Mouse (Mus musculus): ENCODE results near the gene Rimklb.
A peak's percentile ranks its signal among the peaks of the same experiment; 100 is the strongest.
"Not testable (repeated sequence)": the region's sequence is repeated elsewhere in the genome, so short reads cannot be mapped to it uniquely, and the experiment has no call there.

Rimklb gene

DNA sequence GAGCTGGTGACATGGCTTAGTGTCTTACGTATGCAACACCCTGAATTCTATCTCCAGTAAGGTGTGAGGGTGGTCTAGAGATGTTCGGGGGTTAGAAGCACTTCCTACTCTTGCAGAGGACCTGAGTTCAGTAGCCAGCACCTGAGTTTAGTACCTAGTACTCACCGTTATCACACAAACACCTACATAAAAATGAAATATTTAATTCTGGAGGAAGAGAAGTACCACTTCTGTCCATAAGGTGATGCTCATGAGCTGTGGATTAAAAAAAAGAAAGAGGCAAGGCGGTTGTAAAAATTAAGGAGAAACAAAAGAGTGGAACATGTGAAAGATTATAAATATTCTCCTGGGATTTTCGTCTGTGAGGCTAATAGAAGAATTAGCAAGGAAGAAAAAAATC, 2.1 kb downstream of the Rimklb start:
- DNase-seq (ENCODE audit: low spot score in 2 of 2): no peak

DNA sequence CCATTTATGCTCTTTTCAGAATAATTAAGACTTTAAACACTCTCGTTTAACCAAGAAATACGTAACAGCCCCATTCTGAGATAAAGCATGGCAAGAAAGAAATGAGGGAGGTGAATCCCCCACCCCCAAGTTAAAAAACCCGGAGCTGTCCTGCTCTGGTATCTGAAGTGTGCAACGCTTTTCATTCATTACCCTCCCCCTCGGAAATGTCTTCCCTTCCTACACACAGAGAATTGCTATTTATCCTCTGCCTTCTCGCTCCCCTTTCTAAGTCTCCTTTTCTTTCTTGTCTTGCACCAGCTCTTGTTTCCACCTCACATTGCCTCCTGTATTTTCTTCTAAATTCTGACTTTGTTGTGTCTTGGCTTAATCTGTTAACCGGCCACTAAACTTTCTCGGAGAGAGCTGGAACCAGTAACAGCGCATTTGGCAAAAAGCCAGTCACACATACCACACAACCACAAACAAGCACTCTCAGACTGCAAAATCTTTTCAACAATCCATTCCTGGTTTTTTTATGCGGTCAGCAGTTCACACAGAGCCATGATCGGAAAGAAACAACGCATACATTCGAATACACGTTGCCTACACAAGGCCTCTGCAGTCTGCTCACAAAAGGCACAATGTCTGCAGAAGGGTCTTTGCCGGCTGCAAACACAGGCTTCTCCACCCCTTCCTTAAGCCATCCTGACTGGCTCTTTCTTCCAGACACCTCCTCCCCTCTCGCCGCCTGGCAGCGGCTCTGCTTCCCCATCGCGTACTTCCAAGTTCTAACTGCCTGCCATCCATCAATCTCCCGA, 3.3 kb downstream of the Rimklb start:
- DNase-seq (ENCODE audit: low spot score in 2 of 2): no peak

DNA sequence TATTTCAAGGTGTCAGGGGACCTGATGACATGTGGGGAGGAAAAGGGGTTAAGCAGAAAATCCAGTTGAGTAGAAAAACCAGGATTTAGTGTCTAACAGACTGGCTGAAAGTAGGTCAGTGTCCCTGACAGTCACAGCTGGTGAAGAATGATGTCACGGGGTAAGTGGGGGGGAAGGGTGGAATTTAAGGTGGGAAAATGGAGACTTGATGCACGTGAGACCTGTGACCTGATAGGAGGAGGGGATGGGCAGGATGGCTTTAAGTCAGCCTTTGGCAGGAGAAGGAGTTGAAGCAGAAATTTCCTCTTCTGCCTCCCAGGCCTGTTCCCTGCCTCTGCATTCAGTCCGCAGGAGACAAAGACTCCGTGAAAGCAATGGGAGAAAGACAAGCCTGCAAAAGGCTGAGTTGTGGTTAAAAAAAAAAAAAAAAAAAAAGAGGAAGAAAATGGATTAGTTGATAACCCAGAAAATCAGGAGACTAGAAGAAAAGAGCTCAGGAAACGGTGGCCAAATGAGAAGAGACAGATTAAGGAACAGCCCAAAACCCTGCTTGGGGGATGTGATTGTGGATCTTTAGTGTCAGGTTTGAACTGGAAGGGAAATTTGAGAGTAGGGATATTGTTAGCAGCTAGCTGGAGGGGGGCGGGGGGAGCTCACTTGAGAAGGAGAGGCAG, 4.6 kb downstream of the Rimklb start:
- DNase-seq (ENCODE audit: low spot score in 2 of 2): no peak

DNA sequence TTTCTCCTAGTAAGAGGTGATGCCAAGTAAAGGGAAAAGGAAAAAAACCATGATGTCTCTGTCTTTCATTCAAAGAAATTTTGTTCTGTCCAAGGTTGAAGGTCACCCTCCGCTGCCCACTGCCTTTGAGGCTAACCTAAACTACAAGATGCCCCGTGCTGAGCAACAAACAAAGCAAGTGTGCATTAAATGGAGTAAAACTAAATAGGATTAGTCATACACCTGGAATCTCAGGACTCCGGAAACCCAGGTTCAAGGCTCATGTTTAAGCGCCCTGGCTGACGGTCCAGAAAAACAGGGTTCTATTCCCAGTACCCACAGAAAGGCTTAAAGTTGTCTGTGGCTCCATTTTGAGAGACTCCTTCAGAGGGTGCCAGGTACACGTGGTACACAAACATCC, 6.1 kb downstream of the Rimklb start:
- no peak for DNase-seq (ENCODE audit: low spot score in 2 of 2)

DNA sequence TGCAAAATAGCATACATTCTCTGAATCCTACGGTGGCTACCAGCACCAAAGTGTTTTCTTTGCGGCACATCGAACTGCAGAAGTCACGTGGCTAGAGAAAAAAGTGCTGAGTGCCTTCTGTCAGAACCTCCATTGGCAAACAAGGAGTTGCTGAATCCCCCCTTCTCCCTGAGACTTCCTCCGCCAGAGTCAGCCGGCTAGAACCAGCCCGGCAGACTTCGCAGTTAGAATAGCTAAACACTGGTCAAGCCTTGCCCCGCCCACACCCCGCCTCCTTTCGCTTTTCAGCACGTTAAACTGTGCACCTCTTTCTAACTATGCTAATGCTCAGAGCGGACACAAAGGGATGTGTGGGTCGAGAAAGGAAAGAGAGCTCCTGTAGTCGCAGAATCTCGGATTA, 7.0 kb downstream of the Rimklb start:
- DNase-seq (ENCODE audit: low spot score in 2 of 2): peak; percentile 34 to 52

DNA sequence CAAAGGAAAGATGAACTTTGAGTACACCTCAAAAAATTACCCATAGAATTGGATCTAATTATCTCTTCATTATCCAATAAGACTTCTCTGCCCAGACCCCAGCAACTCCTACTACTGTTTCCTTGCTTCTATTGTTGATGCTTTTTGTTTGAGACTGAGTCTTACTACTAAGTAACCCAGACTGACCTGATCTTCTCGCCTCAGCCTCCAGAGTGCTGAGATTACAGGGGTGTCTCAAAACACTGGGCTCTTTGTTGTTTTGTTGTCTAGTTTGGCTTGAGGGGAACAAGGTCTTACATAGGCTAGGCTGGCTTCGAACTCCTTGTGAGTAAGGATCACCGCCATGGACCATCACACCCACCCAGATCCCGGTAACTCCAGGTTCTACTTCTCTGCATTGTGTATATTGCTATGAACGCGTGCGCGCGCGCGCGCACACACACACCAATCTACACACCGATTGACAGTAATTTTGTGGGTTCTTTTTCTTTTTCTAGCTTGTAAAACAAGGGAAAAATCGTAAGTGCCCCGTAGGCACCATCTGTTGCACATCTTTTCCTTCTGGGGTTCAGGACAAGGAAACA, 7.5 kb downstream of the Rimklb start:
- DNase-seq (ENCODE audit: low spot score in 2 of 2): no peak

DNA sequence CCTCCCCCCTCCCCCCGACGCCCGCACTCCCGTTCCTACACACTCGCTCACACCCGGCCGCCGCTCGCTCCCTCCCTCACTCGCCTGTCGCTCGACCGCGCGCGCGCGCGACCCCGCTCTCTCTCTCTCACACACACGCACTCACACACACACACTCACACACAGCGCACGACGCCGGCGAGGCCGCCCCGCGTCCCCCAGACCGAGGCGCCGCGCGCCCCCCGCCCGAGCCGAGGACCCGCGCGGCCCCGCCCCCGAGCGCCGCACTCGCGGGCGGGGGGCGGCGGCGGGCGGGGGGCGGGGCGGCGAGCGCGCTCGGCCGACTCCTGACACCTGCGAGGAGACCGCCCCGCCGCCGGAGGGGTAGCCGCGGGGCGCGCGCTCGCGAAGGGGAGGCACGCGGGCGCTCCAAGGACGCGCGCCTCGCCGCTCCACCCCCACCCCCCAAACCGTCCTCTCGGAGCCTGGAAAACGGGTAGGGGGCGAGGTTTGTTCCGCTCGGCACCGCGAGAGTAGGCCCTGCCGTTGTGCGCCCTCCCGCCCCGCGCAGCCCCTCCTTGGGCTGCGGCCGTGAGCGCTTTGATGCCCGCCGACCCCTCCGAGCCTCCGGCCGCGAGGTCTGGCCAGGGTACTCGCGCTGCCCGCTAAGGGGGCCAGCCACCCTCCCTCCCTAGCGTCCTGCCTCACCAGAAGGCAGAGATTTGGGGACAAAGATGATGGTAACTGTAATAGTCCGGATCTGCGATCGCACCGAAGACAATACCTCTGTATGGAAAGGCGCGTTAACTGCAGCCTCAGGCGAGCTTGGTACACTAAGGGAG, 12.1 kb downstream of the Rimklb start:
- DNase-seq (ENCODE audit: low spot score in 2 of 2): no peak

DNA sequence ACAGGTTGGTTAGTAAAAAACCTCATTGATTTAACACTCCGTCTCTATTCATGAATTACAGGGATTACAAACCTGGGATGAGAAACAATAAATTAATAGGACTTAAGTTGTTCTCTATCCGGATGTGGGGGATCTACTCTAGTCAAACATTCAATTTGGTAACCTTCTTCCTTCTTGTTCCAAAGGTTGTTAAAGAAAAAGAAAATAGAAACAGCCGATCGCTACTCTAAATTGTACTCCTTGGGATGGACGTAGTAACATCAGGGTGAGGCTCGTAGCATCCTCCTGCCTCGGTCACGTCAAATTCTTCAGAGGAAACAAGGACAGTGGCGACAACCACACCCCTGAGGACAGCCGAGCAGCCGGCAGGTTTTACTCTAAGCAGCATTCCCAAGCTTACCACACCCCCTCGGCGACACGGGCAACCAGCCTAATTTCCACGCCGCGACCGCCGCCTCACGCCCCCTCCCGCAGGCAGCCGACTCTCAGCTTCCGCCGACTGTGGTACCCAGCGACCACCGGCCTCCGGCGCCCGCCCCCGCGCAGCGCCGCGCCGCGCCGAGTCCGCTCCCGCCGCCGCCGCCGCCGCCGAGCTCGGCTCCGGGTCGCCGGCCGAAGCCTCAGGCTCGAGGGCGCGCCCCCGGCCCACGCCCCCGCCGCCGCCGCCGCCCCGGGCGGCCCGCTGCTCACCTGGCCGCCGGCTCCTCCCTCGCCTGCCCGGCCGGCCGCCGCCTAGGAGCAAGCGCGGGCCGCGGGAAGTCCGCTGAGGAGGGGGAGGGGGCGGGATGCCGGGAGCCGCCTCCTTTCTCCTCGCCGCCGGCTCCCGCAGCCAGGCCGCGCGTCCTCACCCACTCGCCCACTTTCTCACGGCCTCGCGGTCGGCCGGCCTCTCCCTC, 12.9 kb downstream of the Rimklb start:
- DNase-seq (ENCODE audit: low spot score in 2 of 2): no peak

DNA sequence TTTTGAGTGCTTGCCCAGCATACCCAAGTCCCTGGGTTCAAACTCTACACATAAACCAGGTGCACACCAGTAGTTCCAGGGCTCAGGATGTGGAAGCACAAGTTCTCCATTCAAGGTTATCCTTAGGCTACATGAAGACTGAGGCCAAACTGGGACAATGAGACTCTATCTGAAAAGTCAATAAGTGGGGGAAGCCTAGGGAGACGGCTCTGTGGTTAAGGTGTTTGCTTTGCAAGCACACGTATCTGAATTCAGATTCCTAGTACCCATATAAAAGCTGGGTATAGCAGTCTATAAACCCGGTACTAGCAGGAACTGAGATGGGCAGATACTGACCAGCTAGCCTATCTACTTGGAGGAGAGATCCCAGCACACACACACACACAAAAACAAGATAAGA, 20.5 kb downstream of the Rimklb start:
- no peak for DNase-seq (ENCODE audit: low spot score in 2 of 2)

DNA sequence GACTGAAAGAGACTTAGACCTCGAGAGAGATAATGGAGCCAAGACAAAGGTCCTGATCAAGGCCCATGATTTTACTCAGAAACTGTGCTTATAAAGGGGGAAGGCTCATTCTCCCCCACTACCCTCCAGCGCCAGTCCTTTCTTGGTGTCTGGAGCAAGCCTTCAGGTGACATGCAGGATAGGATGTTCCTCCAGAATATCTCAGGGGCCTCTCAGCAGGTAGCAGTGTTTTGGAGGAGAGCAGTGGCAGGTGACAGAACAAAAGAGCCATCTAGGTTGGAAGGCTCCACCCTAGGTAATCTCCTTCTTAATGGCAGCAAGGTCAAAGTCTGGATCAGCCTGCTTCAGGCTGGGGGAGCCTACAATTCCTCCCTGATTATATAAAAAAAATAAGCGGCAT, 27.1 kb downstream of the Rimklb start:
- DNase-seq (ENCODE audit: low spot score in 2 of 2): not testable (repeated sequence)

DNA sequence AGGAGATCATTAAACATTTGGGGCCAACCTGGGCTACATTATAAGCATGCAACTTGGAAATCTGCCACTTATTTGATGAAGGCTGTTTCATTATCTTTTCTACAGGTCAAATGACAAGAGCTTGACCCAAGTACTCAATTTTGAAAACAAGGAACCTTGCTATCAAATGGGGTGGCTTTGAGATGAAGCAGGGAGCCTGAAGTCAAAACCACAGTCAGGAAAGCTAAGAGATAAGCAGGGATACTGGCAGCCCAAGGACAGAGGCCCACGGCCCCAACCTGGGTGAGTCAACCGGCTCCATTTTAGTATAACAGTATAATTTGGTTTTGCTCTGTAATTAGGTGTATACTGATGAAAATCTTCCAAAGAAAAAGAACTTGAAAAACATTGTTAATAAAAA, 28.3 kb downstream of the Rimklb start:
- DNase-seq (ENCODE audit: low spot score in 2 of 2): no peak

DNA sequence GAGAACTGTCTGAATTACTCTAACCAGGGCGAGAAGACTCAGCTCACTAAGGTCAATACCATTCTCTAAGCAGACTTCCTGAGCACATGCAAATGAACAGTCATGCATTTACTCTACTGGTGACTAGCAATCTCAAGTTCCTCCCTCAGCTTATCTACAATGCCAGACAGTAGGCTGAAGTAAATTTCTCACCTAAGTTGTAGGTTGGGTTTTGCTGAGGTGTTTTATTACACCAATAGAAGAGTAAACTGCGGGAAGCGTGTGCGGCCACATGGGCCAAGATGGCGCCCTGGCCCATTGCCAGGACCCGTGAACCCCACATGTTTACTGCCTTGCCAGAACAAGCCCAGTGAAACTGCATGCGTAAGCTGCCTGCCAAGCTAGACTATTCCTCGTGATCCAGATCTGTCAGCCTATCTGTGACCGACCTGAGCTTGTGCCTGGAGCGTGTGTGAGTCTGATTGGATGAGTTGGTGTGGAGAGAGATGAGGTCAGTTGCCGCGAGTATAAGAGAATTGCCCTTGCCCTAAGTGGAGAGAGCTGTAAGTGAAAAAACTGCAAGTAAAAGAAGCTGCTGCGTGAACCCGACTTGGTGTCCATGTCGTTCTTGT, 29.4 kb downstream of the Rimklb start:
- DNase-seq (ENCODE audit: low spot score in 2 of 2): no peak

DNA sequence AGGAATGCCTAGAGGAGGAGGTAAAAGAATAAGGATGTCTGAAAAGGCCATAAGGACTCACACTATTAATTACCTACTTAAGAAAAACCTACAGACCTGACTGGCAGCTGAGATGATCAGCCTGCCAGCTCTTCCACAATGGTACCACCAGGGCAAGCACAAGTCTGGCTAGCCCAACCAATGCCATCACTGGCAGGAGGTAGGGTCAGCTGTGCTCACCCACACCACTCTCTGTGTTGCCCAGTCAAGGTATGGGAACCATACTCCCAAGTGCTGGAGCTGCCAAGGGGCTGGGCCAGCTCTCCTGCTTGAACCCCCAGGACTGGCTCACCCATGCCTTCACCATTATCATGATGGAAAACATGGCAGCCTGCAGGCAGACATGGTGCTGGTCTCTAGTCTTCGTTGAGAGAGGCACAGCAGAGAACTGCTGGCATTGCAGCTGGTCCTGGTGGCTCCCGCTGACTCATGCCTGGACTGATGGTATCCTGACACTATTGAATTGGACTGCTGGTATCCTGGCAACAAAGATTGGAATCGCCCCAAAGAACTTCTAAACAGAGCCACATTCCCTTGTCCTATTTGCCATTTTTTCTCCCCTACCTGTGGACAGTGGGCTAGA, 32.4 kb downstream of the Rimklb start:
- no peak for DNase-seq (ENCODE audit: low spot score in 2 of 2)

DNA sequence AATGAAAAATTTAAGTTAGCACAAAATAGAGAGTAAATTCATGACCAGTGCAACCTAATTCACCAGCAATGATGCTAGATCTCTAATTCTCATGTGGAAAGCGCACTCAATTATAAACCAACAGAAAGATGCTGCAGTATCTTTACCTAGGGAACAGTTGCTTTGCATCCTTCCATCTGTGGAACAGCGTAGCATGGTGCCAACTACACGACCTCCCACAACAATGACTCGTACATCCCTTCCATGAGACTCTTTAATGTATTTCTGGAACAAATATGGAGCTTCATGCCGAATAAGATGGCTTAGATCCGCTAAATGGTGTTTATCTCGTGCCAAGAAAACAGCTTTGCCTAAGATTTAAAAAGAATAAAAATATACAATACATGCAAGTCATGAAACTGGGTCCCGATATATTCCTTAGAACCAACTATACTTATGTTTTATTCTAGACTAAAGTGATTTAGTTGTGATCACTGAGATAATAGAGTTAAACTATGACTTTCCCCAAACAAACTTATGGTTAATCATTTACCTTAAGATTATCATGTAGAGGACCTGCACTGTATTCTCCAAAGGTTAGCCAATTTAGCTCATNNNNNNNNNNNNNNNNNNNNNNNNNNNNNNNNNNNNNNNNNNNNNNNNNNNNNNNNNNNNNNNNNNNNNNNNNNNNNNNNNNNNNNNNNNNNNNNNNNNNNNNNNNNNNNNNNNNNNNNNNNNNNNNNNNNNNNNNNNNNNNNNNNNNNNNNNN, 39.4 kb downstream of the Rimklb start:
- DNase-seq (ENCODE audit: low spot score in 2 of 2): no peak

DNA sequence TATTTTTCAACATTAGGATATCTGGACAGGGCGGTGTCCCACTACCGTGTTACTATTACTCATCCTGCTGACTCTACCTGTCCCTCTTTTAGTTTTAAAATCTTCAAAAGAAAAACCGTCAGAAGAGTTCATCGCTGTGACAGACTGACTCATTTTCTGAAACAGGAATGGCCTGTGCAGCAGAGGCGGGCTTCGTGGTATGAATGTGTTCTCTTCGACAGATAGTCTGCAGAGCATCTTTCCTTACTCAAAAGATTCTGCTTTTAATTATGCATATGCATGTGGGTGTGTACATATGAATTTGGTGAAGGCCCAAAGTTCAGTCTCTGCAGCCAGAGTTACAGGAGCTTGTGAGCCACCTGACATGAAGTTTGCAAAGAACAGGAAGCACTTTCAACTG, 50.7 kb downstream of the Rimklb start:
- DNase-seq (ENCODE audit: low spot score in 2 of 2): no peak

DNA sequence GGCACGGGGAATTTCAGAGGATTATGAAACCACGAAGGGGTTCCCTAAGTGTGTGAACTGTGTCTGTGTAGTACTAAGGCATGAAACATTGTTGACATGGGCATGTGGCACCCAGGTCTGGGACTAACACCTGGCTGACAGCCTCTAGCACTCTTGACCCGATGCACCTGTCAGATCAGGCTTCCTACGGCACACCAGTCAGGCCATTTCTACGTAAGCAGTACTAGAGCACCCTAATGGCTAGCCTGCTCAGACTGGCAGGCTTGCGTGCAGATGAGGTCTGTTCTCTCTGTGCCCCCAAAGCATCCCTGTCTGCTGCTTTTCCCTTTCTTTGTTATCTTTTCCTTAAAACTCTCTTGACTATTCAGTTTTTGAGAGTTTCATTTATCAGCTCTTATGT, 53.3 kb downstream of the Rimklb start:
- no peak for DNase-seq (ENCODE audit: low spot score in 2 of 2)

DNA sequence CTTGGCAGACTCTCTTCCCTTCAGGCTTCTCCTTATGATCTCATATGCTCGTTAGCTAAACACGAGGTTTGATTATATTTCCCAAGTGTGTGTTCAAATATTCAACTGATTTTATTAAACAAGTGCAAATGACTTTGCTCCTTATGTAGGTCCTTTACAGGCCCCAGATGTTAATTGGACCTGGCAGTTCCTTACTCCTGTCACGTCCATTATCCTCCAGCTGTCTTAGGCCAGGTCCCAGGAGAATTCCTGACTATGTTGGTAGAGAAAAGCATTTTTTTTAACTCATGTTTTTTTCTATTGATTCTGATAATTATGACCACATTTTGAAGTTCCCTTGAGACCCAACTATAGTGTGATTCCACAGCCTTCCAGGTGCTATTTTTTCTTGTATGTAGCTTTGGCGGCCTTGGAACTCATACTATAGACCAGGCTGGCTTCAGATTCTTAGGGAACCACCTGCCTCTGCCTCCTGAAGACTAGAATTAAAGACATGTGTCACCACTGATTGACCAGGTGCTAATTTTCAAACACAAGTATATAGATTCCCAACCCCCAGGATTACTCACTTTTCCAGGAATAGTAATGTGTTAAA, 57.8 kb downstream of the Rimklb start:
- DNase-seq (ENCODE audit: low spot score in 2 of 2): no peak

DNA sequence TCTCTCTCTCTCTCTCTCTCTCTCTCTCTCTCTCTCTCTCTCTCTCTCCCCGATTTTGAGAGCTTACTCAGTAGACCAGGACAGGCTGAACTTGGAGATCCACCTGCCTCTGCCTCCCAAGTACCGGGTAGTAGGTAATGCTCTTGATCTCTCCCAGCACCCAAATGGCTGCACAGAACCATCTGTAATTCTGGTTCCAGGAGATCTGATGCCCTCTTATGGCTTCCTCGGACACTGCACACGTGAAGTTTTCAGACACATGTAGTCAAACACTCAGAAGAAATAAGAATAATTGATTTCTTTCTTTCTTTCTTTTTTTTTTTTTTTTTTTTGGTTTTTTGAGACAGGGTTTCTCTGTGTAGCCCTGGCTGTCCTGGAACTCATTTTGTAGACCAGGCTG, 59.3 kb downstream of the Rimklb start:
- DNase-seq (ENCODE audit: low spot score in 2 of 2): no peak

DNA sequence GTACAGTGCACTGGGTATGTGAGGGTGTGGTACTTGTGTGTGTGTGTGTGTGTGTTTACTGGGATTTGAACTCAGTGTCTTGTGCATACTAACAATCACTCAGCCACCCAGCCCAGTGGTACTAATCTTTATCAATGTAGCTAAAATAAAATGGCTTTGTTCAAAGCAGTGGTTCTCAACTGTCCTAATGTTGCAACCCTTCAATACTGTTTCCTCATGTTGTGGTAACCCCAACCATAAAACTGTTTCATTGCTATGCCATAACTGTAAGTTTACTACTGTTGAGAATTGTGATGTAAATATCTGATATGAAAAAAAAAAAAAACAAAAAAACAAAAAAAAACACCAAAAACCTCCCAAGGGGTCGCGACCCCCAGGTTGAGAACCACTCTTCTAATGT, 63.3 kb downstream of the Rimklb start:
- DNase-seq (ENCODE audit: low spot score in 2 of 2): no peak
